Mouse (Mus musculus): Measurements from ENCODE around the gene Dnajb14. TPM values are rescaled to one million over a fixed set of nuclear protein-coding genes. Genes with fewer than 3 reads are reported as not detected.

Gene Dnajb14
- polyA plus RNA-seq, 1 experiment: 55.8 TPM

GRCm38 (mm10) chr3:137929940-137930339 lies 62.5 kb downstream of the Dnajb14 start:
- Histone ChIP-seq H3K4me1 (ENCODE audit: control insufficient read depth, insufficient read depth, low read length) (no peaks in the 10 kb centered on the region), H3K27ac (ENCODE audit: insufficient read depth, low read depth, low read length) (no peak overlapping the region), H3K4me3 (ENCODE audit: insufficient read depth, low read length) (no peak overlapping the region)
- TF ChIP-seq POLR2A (IDR thresholded peaks at IDR 0.05; ENCODE audit: borderline replicate concordance, low read depth, low read length) (no peak), CTCF (IDR thresholded peaks at IDR 0.05; ENCODE audit: low read depth, low read length) (no peak)

- Histone ChIP-seq H3K4me3 (ENCODE audit: insufficient read depth, low read length) (no peak overlapping the region), H3K4me1 (ENCODE audit: control insufficient read depth, insufficient read depth, low read length) (no peaks in the 10 kb centered on the region), H3K27ac (ENCODE audit: insufficient read depth, low read depth, low read length) (no peak overlapping the region)
- TF ChIP-seq CTCF (IDR thresholded peaks at IDR 0.05; ENCODE audit: low read depth, low read length): no peak
- TF ChIP-seq POLR2A (IDR thresholded peaks at IDR 0.05; ENCODE audit: borderline replicate concordance, low read depth, low read length): no peak
Measured at GRCm38 (mm10) chr3:137932748-137933147, 65.3 kb downstream of the Dnajb14 start.

- H3K4me1 ChIP-seq (ENCODE audit: control insufficient read depth, insufficient read depth, low read length): no peaks in the 10 kb centered on the region
- H3K27ac ChIP-seq (ENCODE audit: insufficient read depth, low read depth, low read length): no peak overlapping the region
- no peak overlapping the region for H3K4me3 ChIP-seq (ENCODE audit: insufficient read depth, low read length)
- TF ChIP-seq POLR2A (IDR thresholded peaks at IDR 0.05; ENCODE audit: borderline replicate concordance, low read depth, low read length) (no peak), CTCF (IDR thresholded peaks at IDR 0.05; ENCODE audit: low read depth, low read length) (no peak)
Measured at GRCm38 (mm10) chr3:137933986-137934385, 66.5 kb downstream of the Dnajb14 start.

GRCm38 (mm10) chr3:137935570-137936525 lies 68.4 kb downstream of the Dnajb14 start:
- Histone ChIP-seq H3K27ac (ENCODE audit: insufficient read depth, low read depth, low read length) (no peak overlapping the region), H3K4me1 (ENCODE audit: control insufficient read depth, insufficient read depth, low read length) (peaks cover 2% of the 10 kb centered on the region), H3K4me3 (ENCODE audit: insufficient read depth, low read length) (no peak overlapping the region)
- TF ChIP-seq POLR2A (IDR thresholded peaks at IDR 0.05; ENCODE audit: borderline replicate concordance, low read depth, low read length) (no peak), CTCF (IDR thresholded peaks at IDR 0.05; ENCODE audit: low read depth, low read length) (no peak)

GRCm38 (mm10) chr3:137936541-137936940 lies 69.1 kb downstream of the Dnajb14 start:
- TF ChIP-seq POLR2A (IDR thresholded peaks at IDR 0.05; ENCODE audit: borderline replicate concordance, low read depth, low read length) (no peak), CTCF (IDR thresholded peaks at IDR 0.05; ENCODE audit: low read depth, low read length) (no peak)
- Histone ChIP-seq H3K4me1 (ENCODE audit: control insufficient read depth, insufficient read depth, low read length) (peaks cover 4% of the 10 kb centered on the region), H3K27ac (ENCODE audit: insufficient read depth, low read depth, low read length) (no peak overlapping the region), H3K4me3 (ENCODE audit: insufficient read depth, low read length) (no peak overlapping the region)

- no peak overlapping the region for H3K4me3 ChIP-seq (ENCODE audit: insufficient read depth, low read length)
- peaks cover 4% of the 10 kb centered on the region for H3K4me1 ChIP-seq (ENCODE audit: control insufficient read depth, insufficient read depth, low read length)
- H3K27ac ChIP-seq (ENCODE audit: insufficient read depth, low read depth, low read length): no peak overlapping the region
- TF ChIP-seq CTCF (IDR thresholded peaks at IDR 0.05; ENCODE audit: low read depth, low read length): peak; percentile 23; the same call in 1 of the 2 replicates
- no peak for TF ChIP-seq POLR2A (IDR thresholded peaks at IDR 0.05; ENCODE audit: borderline replicate concordance, low read depth, low read length)
Measured at GRCm38 (mm10) chr3:137938608-137939007, 71.1 kb downstream of the Dnajb14 start.

GRCm38 (mm10) chr3:137940757-137941156 lies 73.3 kb downstream of the Dnajb14 start:
- Histone ChIP-seq H3K4me3 (ENCODE audit: insufficient read depth, low read length) (no peak overlapping the region), H3K27ac (ENCODE audit: insufficient read depth, low read depth, low read length) (no peak overlapping the region), H3K4me1 (ENCODE audit: control insufficient read depth, insufficient read depth, low read length) (peaks cover 10% of the 10 kb centered on the region)
- TF ChIP-seq CTCF (IDR thresholded peaks at IDR 0.05; ENCODE audit: low read depth, low read length) (no peak), POLR2A (IDR thresholded peaks at IDR 0.05; ENCODE audit: borderline replicate concordance, low read depth, low read length) (no peak)

- Histone ChIP-seq H3K4me1 (ENCODE audit: control insufficient read depth, insufficient read depth, low read length) (peaks cover 16% of the 10 kb centered on the region), H3K27ac (ENCODE audit: insufficient read depth, low read depth, low read length) (no peak overlapping the region), H3K4me3 (ENCODE audit: insufficient read depth, low read length) (no peak overlapping the region)
- TF ChIP-seq POLR2A (IDR thresholded peaks at IDR 0.05; ENCODE audit: borderline replicate concordance, low read depth, low read length) (no peak), CTCF (IDR thresholded peaks at IDR 0.05; ENCODE audit: low read depth, low read length) (no peak)
Measured at GRCm38 (mm10) chr3:137941555-137941954, 74.1 kb downstream of the Dnajb14 start.

- Histone ChIP-seq H3K4me1 (ENCODE audit: control insufficient read depth, insufficient read depth, low read length) (peaks cover 22% of the 10 kb centered on the region), H3K4me3 (ENCODE audit: insufficient read depth, low read length) (no peak overlapping the region), H3K27ac (ENCODE audit: insufficient read depth, low read depth, low read length) (no peak overlapping the region)
- TF ChIP-seq CTCF (IDR thresholded peaks at IDR 0.05; ENCODE audit: low read depth, low read length) (no peak), POLR2A (IDR thresholded peaks at IDR 0.05; ENCODE audit: borderline replicate concordance, low read depth, low read length) (no peak)
Measured at GRCm38 (mm10) chr3:137942098-137942622, 74.7 kb downstream of the Dnajb14 start.

- peaks cover 32% of the 10 kb centered on the region for H3K4me1 ChIP-seq (ENCODE audit: control insufficient read depth, insufficient read depth, low read length)
- H3K27ac ChIP-seq (ENCODE audit: insufficient read depth, low read depth, low read length): no peak overlapping the region
- no peak overlapping the region for H3K4me3 ChIP-seq (ENCODE audit: insufficient read depth, low read length)
- TF ChIP-seq POLR2A (IDR thresholded peaks at IDR 0.05; ENCODE audit: borderline replicate concordance, low read depth, low read length) (no peak), CTCF (IDR thresholded peaks at IDR 0.05; ENCODE audit: low read depth, low read length) (no peak)
Measured at GRCm38 (mm10) chr3:137943737-137944154, 76.3 kb downstream of the Dnajb14 start.

Data from bone marrow macrophage, adult 2 months (primary cell).